Mouse (Mus musculus): ENCODE results near the gene Uck2.
A peak's percentile ranks its signal among the peaks of the same experiment; 100 is the strongest.

The Uck2 gene

GRCm38 (mm10) chr1:167249881-167250280 is 35.2 kb downstream of the Uck2 start:
- DNase-seq = no peak

- DNase-seq = no peak
These were observed 35.9 kb downstream of the Uck2 start for GRCm38 (mm10) chr1:167249252-167249651.

- peak; percentile 71 for DNase-seq
These were observed 37.2 kb downstream of the Uck2 start for GRCm38 (mm10) chr1:167247886-167248285.

- DNase-seq = peak; percentile 45
These were observed 38.1 kb downstream of the Uck2 start for GRCm38 (mm10) chr1:167246976-167247375.

DNA sequence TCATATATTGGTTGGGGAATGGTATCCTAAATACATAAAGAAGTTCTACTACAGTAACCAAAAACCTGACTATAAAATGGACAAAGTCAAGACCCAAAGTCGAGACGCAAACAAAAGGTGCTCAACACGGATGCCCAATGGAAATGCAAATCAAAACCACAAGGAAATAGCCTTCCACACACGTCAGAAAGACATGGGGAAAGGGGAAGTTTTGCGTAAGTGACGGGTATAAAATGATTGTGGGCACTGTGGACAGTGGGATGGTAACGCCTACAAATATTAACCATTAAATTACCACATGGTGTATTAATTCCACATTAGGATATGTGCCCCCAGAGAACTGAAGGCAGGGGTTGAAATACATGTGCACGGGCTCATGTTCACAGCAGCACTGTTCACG is 38.8 kb downstream of the Uck2 start:
- no peak for DNase-seq

DNA sequence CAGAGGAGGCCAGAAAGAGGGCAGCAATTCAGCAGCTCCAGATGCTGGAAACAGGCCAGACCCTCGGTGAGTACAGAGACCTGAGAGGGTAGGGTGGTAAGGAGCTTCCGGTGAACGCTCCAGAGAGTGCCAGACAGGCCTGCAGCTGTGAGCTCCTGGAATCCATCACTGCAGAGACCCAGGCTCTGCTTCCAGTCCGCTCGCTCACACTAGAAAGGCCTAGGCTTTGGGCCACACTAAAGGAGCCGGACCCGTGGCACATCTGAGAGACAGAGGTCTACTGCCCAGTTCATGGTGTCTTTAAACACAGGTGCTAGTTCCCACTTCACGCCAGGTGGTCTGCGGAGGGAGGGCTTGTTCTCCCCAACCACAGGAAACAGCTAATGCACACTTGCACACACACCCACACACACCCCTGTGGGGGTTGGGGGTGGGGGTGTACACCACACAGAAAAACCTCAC is 39.9 kb downstream of the Uck2 start:
- peak; percentile 84 for DNase-seq

DNA sequence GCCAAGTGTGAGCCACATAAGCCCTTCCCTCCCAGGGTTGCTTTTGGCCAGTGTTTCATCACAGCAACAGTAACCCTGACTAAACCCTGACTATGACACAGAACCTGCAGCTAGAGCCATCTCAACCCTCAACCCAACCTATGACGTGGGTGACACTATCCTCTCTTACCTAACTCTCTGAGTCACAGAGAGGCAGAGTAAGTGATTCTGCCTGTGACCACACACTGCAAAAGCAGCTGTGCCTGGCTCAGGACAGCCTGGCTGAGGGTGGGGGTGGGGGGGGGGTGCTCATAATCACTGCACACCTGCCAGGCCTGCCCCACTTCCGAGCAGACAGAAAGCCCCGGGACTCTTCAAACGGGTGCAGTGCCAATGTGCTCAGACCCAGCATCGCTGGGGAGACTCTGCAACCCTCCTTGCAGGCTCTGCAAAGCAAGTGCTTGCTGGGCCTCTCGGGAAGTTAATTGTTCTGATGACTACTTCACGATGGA is 42.9 kb downstream of the Uck2 start:
- DNase-seq = peak; percentile 84

GRCm38 (mm10) chr1:167241487-167241886 is 43.6 kb downstream of the Uck2 start:
- no peak for DNase-seq

GRCm38 (mm10) chr1:167240361-167240760 is 44.8 kb downstream of the Uck2 start:
- no peak for DNase-seq

DNA sequence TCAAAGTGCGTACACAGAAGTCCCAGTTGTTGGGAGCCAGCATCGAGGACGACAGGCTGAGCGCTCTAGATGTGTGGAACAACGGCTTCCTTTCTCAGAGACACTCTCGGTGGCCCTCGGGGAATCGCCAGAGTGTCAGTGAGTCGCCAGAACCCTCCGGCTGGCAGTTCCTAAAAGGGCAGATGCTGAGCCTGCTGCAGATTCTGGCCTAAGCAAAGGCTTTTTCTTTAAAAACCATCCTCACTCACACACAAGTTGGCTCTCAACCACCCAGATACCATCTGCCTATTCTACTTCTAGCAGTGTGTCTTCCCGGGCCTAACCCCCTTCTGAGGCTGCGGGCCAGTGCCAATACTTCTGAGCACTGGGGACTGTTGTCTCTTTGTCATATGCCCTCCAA is 45.2 kb downstream of the Uck2 start:
- no peak for DNase-seq

DNA sequence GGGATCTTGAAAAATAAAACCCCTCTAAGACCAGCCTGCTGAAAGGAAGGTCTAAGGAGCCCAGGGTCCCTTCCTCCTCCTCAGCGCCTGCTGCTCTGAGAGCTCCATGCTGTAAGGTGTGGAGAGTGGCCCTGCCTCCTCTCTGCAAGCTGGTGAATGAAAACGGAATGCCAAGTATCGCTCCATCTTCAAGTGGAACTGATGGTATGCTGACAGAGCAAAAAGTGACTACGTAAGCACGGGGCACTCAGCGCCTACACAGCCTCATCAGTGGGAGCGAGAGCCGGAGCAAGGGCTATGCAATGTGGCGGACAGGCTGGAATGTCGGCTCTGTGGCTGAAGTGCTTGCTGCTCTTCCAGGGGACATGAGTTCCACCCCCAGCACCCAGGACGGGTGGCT is 47.3 kb downstream of the Uck2 start:
- DNase-seq = no peak

DNA sequence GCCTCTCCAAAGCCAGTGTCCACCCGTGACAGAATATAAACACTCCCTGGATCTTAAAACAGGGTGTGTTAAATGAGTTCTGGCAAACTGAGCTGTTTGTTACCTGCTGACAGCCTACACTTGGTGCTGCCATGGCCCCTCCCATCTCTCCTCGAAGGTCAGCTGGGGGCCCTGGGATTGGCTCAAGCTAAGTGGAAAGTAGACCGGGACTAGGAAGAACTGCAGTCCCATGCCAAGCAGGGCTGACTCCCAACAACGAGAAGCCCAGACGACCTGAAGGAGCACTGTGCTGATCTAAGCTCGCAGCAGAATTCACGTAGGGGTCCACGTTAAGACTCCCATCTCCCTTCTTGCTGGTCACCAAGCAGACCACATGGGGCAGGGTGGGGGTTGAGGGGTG is 48.3 kb downstream of the Uck2 start:
- DNase-seq = no peak

GRCm38 (mm10) chr1:167234344-167234743 is 50.8 kb downstream of the Uck2 start:
- DNase-seq = no peak

DNA sequence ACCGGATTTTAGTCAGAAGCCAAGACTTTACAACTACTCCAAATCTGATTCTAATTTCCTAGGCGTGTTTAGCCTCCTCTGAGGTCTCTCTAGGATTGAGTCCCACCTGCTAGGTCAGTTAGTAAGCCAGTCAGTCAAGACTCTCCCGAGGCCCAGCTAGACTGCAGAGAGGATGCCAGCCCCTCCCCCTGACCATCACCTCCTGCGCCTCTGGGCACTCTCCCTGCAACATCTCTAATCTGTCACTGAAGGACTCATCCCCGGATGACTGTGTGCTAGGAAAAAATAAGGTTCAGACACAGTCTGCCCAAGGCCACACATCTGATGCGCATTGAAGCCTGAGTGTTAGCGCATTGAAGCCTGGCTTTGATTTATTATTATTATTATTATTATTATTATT is 52.2 kb downstream of the Uck2 start:
- DNase-seq = no peak

DNA sequence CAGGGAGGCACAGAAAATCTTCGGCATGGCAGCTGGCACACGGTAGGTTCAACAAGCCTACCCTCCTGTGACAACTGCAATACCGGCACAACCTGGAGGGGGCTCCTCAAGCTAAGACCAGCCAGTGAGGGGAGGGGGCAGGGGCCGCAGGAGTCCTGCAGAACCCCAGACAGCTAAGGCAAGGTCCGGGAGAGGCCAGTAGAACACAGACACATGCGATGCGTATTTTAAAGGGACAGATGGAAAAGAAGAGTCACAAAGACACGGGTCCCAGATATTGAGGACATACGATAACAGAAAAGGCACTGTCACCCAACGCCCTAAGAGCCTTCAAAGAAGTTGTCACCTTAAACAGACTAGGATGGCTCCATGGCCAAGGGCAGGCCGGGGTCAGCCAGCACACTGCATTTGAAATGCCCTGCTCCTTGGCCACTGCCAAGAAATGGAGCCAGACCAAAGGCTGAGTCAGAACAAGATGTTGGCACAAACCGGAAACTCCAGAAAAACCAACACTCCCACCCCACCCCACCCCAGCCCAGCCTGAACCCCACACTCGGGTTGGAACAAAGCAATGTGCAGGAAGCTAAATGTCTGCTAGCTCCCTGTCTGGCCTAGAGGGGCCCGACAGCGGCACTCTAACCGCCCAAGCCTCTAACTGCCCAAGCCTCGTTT is 53.4 kb downstream of the Uck2 start:
- peak; percentile 74 for DNase-seq

GRCm38 (mm10) chr1:167230930-167231611 is 54.0 kb downstream of the Uck2 start:
- no peak for DNase-seq

DNA sequence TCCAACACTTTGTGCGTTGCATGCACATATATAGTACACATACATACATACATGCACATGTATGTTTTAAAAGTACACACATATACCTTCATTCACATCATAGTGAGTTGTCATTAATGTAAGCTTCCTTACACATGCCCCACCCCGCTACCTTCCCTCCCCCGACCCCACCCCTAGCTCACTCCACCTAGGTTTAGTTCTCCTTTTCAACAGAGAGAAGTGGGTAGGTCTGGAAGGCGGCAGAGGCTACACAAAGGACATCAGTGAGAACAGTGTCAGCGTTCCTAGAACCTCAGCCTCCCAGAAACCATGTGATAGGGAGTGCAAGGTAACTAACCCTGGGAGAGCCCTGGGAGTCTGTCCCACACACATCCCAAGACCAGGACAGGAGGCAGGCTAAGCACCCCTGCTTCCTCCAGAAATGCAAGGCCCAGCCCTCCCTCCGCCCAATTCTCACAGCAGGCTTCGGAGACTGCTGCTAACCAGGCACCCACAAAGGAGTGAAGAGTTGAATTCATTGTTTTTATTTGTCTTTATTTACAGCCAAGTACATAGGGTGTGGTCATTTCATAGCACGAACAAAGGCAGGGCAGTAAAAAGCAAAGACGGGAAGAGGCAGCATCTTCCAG is 62.6 kb downstream of the Uck2 start:
- DNase-seq = no peak

DNA sequence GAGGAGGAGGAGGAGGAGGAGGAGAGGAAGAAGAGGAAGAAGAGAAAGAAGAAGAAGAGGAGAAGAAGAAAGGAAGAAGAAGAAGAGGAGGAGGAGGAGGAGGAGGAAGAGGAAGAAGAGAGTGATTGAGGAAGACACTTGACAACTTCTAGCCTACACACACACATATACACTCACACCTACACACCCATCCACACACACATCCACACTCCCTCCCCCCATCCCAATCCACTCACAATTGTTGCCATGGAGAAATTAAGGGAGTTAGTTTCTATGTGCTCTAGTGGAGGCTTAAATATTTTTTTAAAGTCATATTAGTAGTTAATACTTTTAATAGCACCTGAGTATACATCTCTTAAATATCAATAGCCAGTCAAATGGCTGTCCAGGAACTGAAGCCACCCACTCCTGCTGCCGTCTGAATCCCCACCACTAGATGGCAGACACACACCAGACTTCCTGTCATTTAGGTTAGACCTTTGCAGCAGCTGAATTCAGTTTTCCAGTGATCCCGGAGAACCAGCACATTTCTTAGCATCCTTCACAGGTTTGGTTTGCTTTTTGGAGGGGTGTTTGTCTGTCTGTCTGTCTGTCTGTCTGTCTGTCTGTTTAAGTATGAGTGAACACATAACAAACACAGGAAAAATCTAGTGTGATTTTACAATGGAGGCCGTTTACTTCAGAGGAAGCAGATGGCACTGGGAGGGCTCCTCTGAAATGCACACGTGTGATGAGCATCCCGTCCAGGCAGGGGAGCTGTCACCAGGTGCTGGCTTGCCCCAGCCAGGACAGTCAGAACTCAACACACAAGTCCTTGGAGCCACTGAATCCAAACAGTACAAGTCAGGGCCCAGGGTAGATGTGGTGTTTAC is 64.6 kb downstream of the Uck2 start:
- DNase-seq = peak; percentile 84

GRCm38 (mm10) chr1:167215460-167215859 is 69.7 kb downstream of the Uck2 start:
- no peak for DNase-seq

- DNase-seq = no peak
These were observed 72.4 kb downstream of the Uck2 start for GRCm38 (mm10) chr1:167212710-167213109.

DNA sequence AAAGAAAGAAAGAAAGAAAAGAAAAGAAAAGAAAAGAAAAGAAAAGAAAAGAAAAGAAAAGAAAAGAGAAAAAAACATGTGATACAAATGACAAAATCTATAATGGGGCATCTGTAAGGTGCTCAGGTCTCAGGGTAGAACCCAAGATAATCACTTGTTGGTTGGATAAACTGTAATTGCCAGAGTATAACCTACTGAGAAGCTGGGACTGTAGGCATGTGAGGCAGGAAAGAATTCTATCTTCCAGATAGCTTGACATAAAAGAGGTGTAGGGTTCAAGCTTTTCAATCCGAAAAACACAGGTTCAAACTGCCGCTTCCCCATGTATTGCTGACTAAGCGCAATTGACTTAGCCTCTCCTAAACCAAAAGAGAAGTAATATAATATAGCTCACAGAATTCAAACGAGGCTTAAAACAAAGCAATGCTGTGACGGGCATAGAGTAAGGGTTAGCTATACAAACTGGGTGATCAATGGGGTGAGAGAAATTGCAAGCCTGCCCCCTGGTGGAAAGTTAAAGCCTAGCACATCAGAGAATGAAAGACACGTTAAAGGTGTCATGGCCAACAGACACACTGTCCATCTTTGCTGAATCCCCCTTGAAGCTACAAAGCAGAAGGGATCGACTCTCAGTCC is 73.0 kb downstream of the Uck2 start:
- DNase-seq = peak; percentile 47

GRCm38 (mm10) chr1:167208816-167209215 is 76.3 kb downstream of the Uck2 start:
- DNase-seq = no peak

All from thymus, postnatal 14 days (tissue).